Mouse (Mus musculus) 3T3-L1 (cell line): ENCODE data around the gene Ggt5.

ENCODE experiments used
- DNase-seq: peaks from one replicate; pipeline ENCODE4 v3.0.0-alpha.2; 2015; ENCODE audit warnings: low read depth, low spot score

Gene Ggt5

GRCm38 (mm10) chr10:75650306-75650902 is 61.3 kb downstream of the Ggt5 start:
- DNase-seq = no peak

- DNase-seq = no peak
These were observed 62.4 kb downstream of the Ggt5 start for GRCm38 (mm10) chr10:75651381-75652068.

GRCm38 (mm10) chr10:75654053-75654452 is 64.9 kb downstream of the Ggt5 start:
- DNase-seq = no peak

- no peak for DNase-seq
These were observed 68.0 kb downstream of the Ggt5 start for GRCm38 (mm10) chr10:75657165-75657564.

GRCm38 (mm10) chr10:75657772-75658171 is 68.6 kb downstream of the Ggt5 start:
- no peak for DNase-seq

- DNase-seq = no peak
These were observed 72.2 kb downstream of the Ggt5 start for GRCm38 (mm10) chr10:75661381-75661780.

GRCm38 (mm10) chr10:75661876-75662275 is 72.7 kb downstream of the Ggt5 start:
- DNase-seq = no peak

GRCm38 (mm10) chr10:75662575-75662974 is 73.4 kb downstream of the Ggt5 start:
- DNase-seq = no peak

GRCm38 (mm10) chr10:75664673-75665270 is 75.6 kb downstream of the Ggt5 start:
- no peak for DNase-seq

GRCm38 (mm10) chr10:75666451-75667030 is 77.4 kb downstream of the Ggt5 start:
- DNase-seq = no peak
